Mouse (Mus musculus) skeletal muscle tissue, postnatal 0 days (tissue): ENCODE measurements around the gene Amotl1. TPM values are rescaled to one million over a fixed set of nuclear protein-coding genes. Genes with fewer than 3 reads are reported as not detected.

Experiments used
- polyA plus RNA-seq: library from polyadenylated mRNA; unstranded; fragments of >200 nt; fragmentation: Nextera tagmentation; extraction: Ambion mirVana; gene quantifications from 2 replicates; pipeline ENCODE4 v1.2.1, GENCODE M21; 2015

Gene Amotl1
- 42.0 and 54.9 TPM in 2 replicates for polyA plus RNA-seq

DNA sequence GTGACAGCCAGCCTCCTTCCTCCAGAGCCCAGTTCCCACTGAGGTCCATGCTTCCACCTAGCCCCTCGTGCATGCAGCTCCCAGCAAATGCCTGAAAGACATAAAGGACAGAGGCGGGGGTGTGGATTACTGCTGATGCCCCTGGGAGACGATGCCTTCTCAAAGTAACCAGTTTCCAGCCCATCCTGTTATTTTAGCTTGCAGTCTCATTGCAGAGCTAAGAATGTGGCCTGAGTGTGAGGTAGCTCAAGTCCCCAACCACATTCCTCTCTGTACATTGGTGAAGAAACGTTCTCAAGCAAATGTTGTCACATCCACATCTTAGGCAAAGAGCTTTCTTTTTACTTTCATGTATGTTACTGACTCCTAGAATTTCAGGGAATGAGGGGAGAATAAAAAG, at the start of gene Amotl1:
TSS of gene Amotl1 (minus strand) at position 101 of the 400 bp plus-strand sequence.

DNA sequence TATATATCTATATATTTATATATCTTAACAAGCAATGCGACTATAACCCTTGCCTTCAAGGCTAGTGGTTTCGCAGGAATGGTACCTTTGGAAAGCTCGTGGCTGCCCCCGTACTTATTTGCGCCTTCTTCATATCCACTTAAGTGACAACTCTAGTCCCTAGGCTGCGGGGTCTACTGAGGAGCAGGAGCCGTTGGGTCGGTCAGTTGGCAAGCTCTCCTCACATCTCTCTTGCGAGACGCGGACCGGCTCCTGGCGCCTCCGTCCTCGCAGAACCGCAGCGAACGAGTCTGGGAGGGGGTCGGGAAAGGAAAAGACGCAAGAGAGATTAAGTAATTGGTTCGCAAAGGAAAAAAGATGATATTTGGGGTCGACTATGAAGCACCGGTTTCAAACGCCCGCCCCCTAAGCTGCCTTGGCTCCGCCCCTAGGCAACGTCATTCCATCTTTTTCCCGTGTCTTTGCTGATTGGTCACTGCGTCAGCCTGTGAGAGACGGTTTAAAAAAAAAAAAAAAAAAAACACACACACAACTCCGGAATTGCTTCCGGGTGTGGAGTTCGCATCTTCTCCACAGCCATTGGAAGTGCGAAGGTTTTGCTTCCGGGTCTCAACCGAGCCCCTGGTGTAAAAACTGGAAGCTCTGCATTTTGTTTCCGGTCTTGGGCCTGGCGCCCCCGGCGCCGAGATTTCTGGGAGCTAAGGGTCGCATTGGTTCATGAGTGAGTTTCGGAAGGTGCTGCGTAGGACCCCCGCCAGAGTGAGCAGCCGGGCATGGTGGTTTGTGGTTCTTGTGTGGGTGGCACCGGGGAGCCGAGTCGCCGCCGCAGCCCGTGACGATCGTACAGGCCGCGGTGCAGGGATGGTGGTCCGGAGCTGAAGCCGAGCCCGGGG, 144.6 kb downstream of the Amotl1 start, which contains the start of the genes Kdm4d and Cwc15:
TSS of gene Kdm4d (minus strand) at position 460 of the 893 bp plus-strand sequence.
TSS of gene Cwc15 (plus strand) at position 595 of the 893 bp plus-strand sequence.

Other genes starting within 250 kb of the Amotl1 start
- gene Kdm4d, start 144.6 kb downstream of the Amotl1 start, polyA plus RNA-seq, result 0.10 and 0.21 TPM in 2 replicates
- 120 and 140 TPM in 2 replicates for gene Cwc15, start 144.4 kb downstream of the Amotl1 start, polyA plus RNA-seq
- 0.24 and 0.39 TPM in 2 replicates for gene Piwil4, start 95.7 kb upstream of the Amotl1 start, polyA plus RNA-seq
- gene Fut4, start 107.3 kb upstream of the Amotl1 start, polyA plus RNA-seq, result 0.77 and 0.95 TPM in 2 replicates
- not detected in 2 replicates for gene 1700012B09Rik, start 126.0 kb upstream of the Amotl1 start, polyA plus RNA-seq
- 7.4 and 8.2 TPM in 2 replicates for gene Mre11a, start 139.6 kb upstream of the Amotl1 start, polyA plus RNA-seq
- 18.2 and 18.5 TPM in 2 replicates for gene Ankrd49, start 139.8 kb upstream of the Amotl1 start, polyA plus RNA-seq
- 0.64 and 0.72 TPM in 2 replicates for gene Gpr83, start 215.2 kb upstream of the Amotl1 start, polyA plus RNA-seq